Mouse (Mus musculus) embryonic facial prominence, embryonic 13.5 days (tissue): ENCODE measurements at regions not wholly inside any gene's neighbourhood (a gene's known extent, or its start where the extent isn't known, plus 50 kb on each side); places are given as distances from the start of the nearest gene placed in this dataset.

Source experiments
- ATAC-seq: fragments of 200-750 bp; cut with Nextera tagmentation; 2 replicates; pipeline ENCODE4 v1.8.0; 2017; ENCODE audit warnings: low read depth; ENCODE audit not compliant: insufficient number of reproducible peaks, insufficient read depth, low FRiP score, low TSS enrichment
- H3K27ac ChIP-seq: fragments of 300-500 bp; sonication (generic); 2 replicates; pipeline ENCODE4 v1.5.1; 2015; ENCODE audit warnings: moderate library complexity, mild to moderate bottlenecking, inconsistent platforms
- H3K27me3 ChIP-seq: fragments of 300-500 bp; sonication (generic); 2 replicates; pipeline ENCODE4 v1.6.1; 2015; ENCODE audit warnings: mild to moderate bottlenecking, inconsistent platforms
- H3K36me3 ChIP-seq: fragments of 300-500 bp; sonication (generic); 2 replicates; pipeline ENCODE4 v1.6.1; 2015; ENCODE audit warnings: mild to moderate bottlenecking, inconsistent platforms
- H3K4me1 ChIP-seq: fragments of 300-500 bp; sonication (generic); 2 replicates; pipeline ENCODE4 v1.6.1; 2015; ENCODE audit warnings: inconsistent platforms
- H3K4me2 ChIP-seq: fragments of 300-500 bp; sonication (generic); 2 replicates; pipeline ENCODE4 v1.6.1; 2015; ENCODE audit warnings: moderate library complexity, mild to moderate bottlenecking, inconsistent platforms
- H3K4me3 ChIP-seq: fragments of 300-500 bp; sonication (generic); 2 replicates; pipeline ENCODE4 v1.5.1; 2015; ENCODE audit warnings: mild to moderate bottlenecking, inconsistent platforms
- H3K9ac ChIP-seq: fragments of 300-500 bp; sonication (generic); 2 replicates; pipeline ENCODE4 v1.6.1; 2015; ENCODE audit warnings: mild to moderate bottlenecking, inconsistent platforms
- H3K9me3 ChIP-seq: fragments of 300-500 bp; sonication (generic); 2 replicates; pipeline ENCODE4 v1.6.1; 2016; ENCODE audit warnings: inconsistent platforms
- WGBS: fragments of 180-500 bp; shearing (Covaris S2); methylation state at CpG from one replicate; pipeline ENCODE4 v1.1.7; 2015; ENCODE audit warnings: mixed read lengths; 5-methylcytosine and 5-hydroxymethylcytosine counted together

DNA sequence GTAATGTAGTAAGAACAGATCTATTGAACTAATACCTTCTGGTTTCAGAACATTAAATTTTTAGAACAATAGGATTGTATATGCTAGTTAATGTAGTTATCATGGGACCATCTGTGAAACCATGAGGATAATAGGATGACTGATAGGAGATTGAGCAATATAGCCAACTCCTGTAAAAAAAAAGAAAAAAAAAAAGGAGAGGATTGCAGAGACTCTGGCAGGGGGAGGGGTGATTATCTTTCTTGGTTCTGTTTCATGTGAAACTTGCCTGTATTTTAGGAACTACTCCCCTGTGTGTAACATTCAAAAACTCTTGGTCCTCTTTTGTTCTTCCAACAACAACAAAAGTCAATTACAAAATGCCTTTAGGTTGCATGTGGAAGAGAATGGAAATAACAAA is 3412.1 kb upstream of the Gm7489 start:
- H3K4me2 ChIP-seq, result no peak overlapping the region
- no peaks in the 10 kb centered on the region for H3K4me1 ChIP-seq
- H3K9me3 ChIP-seq, result no peaks in the 10 kb centered on the region
- H3K9ac ChIP-seq, result no peak overlapping the region
- no peaks in the 10 kb centered on the region for H3K27me3 ChIP-seq
- H3K27ac ChIP-seq, result no peak overlapping the region
- H3K4me3 ChIP-seq, result no peak overlapping the region
- no peaks in the 10 kb centered on the region for H3K36me3 ChIP-seq
- no peak for ATAC-seq

DNA sequence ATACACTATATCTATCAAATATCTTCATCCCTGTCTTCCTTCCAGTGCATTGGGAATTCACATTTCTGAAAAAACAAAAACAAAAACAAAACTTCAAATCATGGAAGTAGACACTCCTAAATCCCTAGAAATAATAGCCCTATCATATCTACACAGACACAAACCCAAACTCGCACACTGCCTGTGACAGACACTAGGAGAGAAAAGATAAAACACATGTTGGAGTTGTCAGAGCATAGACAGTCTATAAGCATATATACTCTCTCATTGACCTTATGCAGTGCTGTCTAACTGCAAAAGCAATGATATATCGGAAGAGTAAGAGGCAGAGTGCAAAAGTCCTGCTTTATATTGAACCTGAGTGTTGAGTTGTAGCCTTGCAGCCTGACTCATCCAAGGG is 3386.0 kb upstream of the Gm7489 start:
- Histone ChIP-seq H3K9ac (no peak overlapping the region), H3K9me3 (no peaks in the 10 kb centered on the region), H3K36me3 (no peaks in the 10 kb centered on the region), H3K27ac (no peak overlapping the region), H3K4me2 (no peak overlapping the region), H3K27me3 (no peaks in the 10 kb centered on the region), H3K4me3 (no peak overlapping the region), H3K4me1 (no peaks in the 10 kb centered on the region)
- no peak for ATAC-seq
- WGBS, result 87% methylated on average over 2 of the region's 2 CpGs

DNA sequence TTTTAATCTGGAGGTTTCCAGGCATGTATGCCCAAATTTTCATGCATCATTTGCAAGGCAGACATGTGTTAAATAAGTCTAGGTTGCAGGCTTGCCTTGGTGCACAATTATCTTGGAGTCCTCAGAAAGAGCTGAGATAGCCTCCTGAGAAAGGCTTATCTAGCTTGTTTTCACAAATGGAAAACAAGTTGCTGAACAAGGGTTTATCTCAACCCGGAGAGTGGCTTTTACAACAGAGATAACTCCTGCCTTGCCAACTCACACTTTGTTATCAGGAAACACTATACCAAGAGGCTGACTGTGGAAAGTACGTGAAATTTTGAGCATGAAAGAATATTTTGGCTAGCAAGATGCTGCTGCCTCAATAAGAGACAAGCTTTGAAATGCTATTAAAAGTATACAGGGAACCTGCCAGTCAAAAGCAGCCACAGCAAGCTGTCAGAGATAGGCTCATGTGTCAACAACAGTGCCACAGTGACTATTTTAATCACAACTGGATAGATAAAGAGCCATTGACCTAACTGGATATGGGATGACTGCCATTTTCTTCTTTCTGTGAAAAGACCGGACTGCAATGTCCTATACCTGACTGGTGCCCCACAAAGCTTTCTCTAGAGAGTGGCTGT is 3376.6 kb upstream of the Gm7489 start:
- H3K36me3 ChIP-seq, result no peaks in the 10 kb centered on the region
- no peaks in the 10 kb centered on the region for H3K9me3 ChIP-seq
- no peaks in the 10 kb centered on the region for H3K4me1 ChIP-seq
- H3K27ac ChIP-seq, result no peak overlapping the region
- H3K27me3 ChIP-seq, result no peaks in the 10 kb centered on the region
- H3K4me2 ChIP-seq, result no peak overlapping the region
- H3K9ac ChIP-seq, result no peak overlapping the region
- no peak for ATAC-seq
- no peak overlapping the region for H3K4me3 ChIP-seq
- 85% methylated on average over 3 of the region's 3 CpGs for WGBS

DNA sequence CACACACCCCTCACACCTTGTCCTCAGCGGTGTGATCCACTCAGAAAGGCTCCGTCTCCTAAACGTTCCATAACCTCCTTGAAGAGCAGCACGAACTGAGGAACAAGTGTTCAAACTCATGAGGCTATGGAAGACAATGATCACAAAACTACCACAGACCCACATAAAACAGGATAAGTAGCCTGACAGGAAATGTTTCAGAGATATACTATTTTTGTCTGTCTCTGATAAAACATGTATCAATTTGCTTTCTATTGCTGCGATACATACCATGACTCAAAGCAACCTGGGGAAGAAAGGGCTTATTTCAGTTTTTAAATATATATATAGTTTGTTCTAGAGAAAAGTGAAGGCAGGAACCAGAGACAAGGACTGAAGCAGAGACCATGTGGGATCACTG is 3371.7 kb upstream of the Gm7489 start:
- H3K4me1 ChIP-seq, result no peaks in the 10 kb centered on the region
- no peak overlapping the region for H3K27ac ChIP-seq
- 90% methylated on average over 5 of the region's 5 CpGs for WGBS
- H3K9ac ChIP-seq, result no peak overlapping the region
- no peaks in the 10 kb centered on the region for H3K27me3 ChIP-seq
- no peaks in the 10 kb centered on the region for H3K36me3 ChIP-seq
- H3K9me3 ChIP-seq, result no peaks in the 10 kb centered on the region
- no peak overlapping the region for H3K4me3 ChIP-seq
- ATAC-seq, result no peak
- no peak overlapping the region for H3K4me2 ChIP-seq

DNA sequence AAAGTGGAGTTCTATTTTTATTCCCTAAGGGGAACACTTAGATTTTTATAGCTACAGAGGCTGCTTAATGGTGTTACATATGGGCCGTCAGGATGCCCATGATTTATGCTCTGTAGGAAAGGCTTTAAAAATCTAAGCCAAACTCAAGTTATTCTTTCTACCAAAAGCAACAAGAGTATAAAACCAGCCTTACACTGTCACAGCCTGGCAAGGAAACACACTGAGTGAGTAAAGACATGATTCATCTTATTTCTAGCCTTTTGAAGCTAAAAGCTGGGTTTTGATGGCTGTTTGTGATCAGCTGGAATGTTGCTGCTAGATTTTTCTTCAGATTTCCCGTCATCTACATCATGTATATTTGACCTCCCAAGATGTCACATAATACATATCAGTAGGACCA is 3359.9 kb upstream of the Gm7489 start:
- no peaks in the 10 kb centered on the region for H3K4me1 ChIP-seq
- no peaks in the 10 kb centered on the region for H3K27me3 ChIP-seq
- no peak for ATAC-seq
- H3K27ac ChIP-seq, result no peak overlapping the region
- H3K36me3 ChIP-seq, result no peaks in the 10 kb centered on the region
- no peak overlapping the region for H3K9ac ChIP-seq
- no peaks in the 10 kb centered on the region for H3K9me3 ChIP-seq
- H3K4me2 ChIP-seq, result no peak overlapping the region
- 75% methylated on average over 2 of the region's 2 CpGs for WGBS
- no peak overlapping the region for H3K4me3 ChIP-seq

DNA sequence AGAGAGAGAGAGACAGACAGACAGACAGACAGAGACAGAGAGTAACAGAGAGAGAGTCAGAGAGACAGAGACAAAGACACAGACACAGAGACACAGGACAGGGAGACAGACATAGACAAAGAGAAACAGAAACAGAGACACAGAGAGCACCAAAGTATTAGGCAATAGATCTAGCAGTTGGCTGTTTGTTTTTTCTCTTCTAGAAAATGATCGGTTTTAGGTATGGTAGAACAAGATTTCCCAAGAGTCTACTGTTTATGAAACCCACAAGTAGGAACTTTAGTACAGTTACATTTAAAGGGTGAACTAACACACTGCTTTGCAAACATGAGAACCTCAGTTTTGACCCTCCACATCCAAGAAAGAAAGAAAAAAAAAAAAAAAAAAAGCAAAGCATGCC is 3350.2 kb upstream of the Gm7489 start:
- no peak for ATAC-seq
- H3K27ac ChIP-seq, result no peak overlapping the region
- H3K9ac ChIP-seq, result no peak overlapping the region
- H3K4me2 ChIP-seq, result no peak overlapping the region
- H3K9me3 ChIP-seq, result no peaks in the 10 kb centered on the region
- H3K27me3 ChIP-seq, result no peaks in the 10 kb centered on the region
- no peaks in the 10 kb centered on the region for H3K36me3 ChIP-seq
- H3K4me1 ChIP-seq, result no peaks in the 10 kb centered on the region
- H3K4me3 ChIP-seq, result no peak overlapping the region
- WGBS, result 91% methylated on average over 1 of the region's 1 CpGs

DNA sequence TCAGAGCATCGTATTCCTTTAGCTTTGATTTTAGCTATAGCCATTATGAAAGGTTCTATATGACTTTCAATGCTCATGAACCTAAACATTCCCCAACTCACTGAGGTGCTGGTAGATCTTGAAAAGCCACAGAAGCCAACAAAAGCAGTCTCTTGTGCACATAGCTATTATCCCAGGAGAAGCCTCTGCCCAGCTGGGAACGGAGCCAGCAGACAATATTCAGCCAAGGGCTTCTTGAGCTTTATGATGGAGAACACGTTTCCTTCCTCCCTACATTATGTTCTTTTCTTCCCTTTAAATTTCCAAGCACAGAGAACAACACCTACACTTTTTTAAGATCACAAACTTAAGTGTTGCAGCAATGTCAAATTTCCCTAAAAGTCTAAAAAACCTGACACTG is 3321.1 kb upstream of the Gm7489 start:
- Histone ChIP-seq H3K27ac (no peak overlapping the region), H3K27me3 (no peaks in the 10 kb centered on the region), H3K4me2 (no peak overlapping the region), H3K9me3 (no peaks in the 10 kb centered on the region), H3K9ac (no peak overlapping the region), H3K4me1 (no peaks in the 10 kb centered on the region), H3K4me3 (no peak overlapping the region), H3K36me3 (no peaks in the 10 kb centered on the region)
- 81% methylated on average over 3 of the region's 3 CpGs for WGBS
- ATAC-seq, result no peak

DNA sequence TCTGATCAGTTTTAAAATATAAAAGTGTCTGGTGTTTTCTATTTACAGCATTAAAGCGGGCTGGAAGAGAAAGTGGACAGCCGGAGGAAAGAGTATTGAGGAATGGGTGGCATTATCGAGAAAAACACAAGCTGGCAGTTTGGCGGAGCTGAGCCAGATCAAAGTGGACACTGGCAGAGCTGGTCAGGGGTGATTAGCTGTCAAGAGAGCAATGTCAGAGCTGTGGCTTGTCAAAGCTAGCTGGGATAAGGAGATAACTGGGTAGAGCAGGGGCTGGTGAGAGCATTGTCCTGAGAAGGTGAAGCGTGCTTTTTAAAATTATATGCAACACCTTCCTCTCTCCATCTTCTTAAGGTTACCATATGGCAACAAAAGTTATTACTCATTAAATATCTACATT is 3303.9 kb upstream of the Gm7489 start:
- no peak overlapping the region for H3K4me3 ChIP-seq
- no peaks in the 10 kb centered on the region for H3K27me3 ChIP-seq
- H3K27ac ChIP-seq, result no peak overlapping the region
- no peaks in the 10 kb centered on the region for H3K36me3 ChIP-seq
- no peak overlapping the region for H3K4me2 ChIP-seq
- no peak overlapping the region for H3K9ac ChIP-seq
- H3K9me3 ChIP-seq, result peaks cover 4% of the 10 kb centered on the region; the same call in 1 of the 2 replicates
- WGBS, result 91% methylated on average over 5 of the region's 5 CpGs
- no peak for ATAC-seq
- no peaks in the 10 kb centered on the region for H3K4me1 ChIP-seq

DNA sequence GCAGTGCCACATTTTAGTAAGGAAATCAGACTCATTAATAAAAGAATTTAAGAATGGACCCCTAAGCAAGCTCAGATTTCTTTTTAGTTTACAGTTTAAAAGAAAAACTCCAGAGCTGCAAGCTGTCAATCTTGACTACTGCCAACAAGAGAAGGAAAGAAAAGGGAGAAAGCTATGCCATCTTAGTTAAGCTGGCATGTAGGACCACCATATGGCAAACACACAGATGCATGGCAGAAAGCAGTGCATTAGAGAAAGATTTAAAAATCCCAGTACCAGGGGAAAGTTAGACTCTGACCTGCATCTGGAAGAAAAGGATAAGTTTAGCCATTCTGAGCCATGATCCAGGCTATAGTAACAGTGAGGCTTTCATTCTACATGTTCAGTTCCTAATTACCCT is 3300.8 kb upstream of the Gm7489 start:
- Histone ChIP-seq H3K9me3 (peaks cover 4% of the 10 kb centered on the region; the same call in 1 of the 2 replicates), H3K4me3 (no peak overlapping the region), H3K9ac (no peak overlapping the region), H3K27me3 (no peaks in the 10 kb centered on the region), H3K36me3 (no peaks in the 10 kb centered on the region), H3K4me2 (no peak overlapping the region), H3K27ac (no peak overlapping the region), H3K4me1 (no peaks in the 10 kb centered on the region)
- no peak for ATAC-seq

DNA sequence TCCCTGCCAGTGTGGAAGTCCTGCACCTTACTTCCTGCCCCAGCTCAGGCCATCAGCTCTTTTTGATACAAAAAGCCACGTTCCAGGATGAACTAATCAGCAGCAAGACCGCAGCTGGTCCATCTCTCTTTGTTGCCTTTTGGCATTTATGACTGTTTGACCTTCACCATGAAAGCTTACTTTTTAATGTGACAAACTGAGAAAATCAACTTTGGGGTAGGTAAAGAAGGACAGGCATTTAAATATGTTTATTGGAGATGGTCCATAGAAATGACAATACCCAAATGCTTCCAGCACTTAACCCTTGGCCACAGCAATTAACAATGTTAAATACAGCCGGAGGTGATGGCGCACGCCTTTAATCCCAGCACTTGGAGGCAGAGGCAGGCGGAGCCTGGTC is 3299.2 kb upstream of the Gm7489 start:
- Histone ChIP-seq H3K4me3 (no peak overlapping the region), H3K27me3 (no peaks in the 10 kb centered on the region), H3K4me2 (no peak overlapping the region), H3K36me3 (no peaks in the 10 kb centered on the region), H3K4me1 (no peaks in the 10 kb centered on the region), H3K9ac (no peak overlapping the region), H3K27ac (no peak overlapping the region), H3K9me3 (no peaks in the 10 kb centered on the region)
- 87% methylated on average over 6 of the region's 6 CpGs for WGBS
- no peak for ATAC-seq
